Mouse (Mus musculus): Measurements from ENCODE around the gene Nfatc3. TPM values are rescaled to one million over a fixed set of nuclear protein-coding genes. Genes with fewer than 3 reads are reported as not detected.

The Nfatc3 gene
- polyA plus RNA-seq, 1 experiment from 2014 or later, result 2.5 TPM

DNA sequence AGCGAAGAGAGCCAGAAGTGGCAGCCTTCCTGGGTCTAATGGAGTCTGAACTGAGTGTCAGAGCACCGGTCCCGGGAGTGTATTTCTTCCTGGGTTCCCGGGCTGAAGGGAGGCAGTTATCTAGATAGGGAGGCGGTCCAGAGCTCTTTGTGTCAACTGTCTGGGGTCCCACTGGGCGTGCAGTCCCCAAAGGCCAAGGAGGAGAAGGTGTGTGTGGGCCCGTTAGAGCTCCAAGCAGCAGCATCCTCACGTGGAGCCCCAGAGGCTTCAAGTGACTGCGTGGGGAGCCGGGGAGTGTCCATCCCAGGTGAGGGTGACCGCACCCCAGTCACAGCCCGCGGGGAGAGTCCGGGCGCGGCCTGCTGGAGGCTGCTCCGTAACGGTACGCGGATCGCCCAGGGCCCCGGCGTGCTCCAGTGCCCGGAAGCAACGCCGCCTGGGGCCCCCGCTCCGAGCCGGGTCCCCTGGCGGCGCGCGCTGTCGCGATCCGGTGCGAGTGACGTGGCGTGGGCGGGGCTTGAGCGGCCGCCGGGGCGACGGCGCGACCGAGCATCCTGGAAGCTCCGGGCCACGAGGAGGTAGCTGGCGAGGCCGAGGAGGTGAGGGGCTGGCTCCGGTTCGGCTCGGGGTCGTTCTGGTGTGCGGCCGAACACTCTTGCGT, 109.8 kb downstream of the Nfatc3 start, which contains the start of gene Slc7a6:
Slc7a6 (plus strand) TSS at position 502 of the 661 bp plus-strand sequence.
- H3K4me2 ChIP-seq (replicated peaks; ENCODE audit: low read depth), result peak within 1 kb of the TSS; percentile 93
- ATAC-seq (ENCODE audit: low FRiP score, low TSS enrichment), result peak; percentile 86
- under 1% methylated on average over 45 of the region's 59 CpGs for WGBS
- H3K9me3 ChIP-seq (ENCODE audit: control insufficient read depth, low read length), result no peaks in the 10 kb centered on the region
- peak; percentile 87 for DNase-seq (ENCODE audit: low spot score)
- H3K9ac ChIP-seq (ENCODE audit: low read length), result peak within 1 kb of the TSS; percentile 76
- peaks cover 4% of the 10 kb centered on the region; the same call in 1 of the 2 replicates for H3K36me3 ChIP-seq (ENCODE audit: control insufficient read depth, insufficient read depth, low read length)
- H3K27ac ChIP-seq (replicated peaks), result peak within 1 kb of the TSS; percentile 77
- no peaks in the 10 kb centered on the region for H3K27me3 ChIP-seq (ENCODE audit: control insufficient read depth, insufficient read depth, low read length)
- H3K4me1 ChIP-seq (replicated peaks; ENCODE audit: control insufficient read depth, insufficient read depth), result 0 out of 2 replicates have a peak, but pooled peaks cover 2% of the 10 kb centered on the region
- TF ChIP-seq CTCF (IDR thresholded peaks at IDR 0.05; ENCODE audit: low read depth) (peak; percentile 17; the same call in 1 of the 2 replicates), EP300 (optimal IDR thresholded peaks at IDR 0.05) (no peak)
- peak within 1 kb of the TSS; percentile 75 for H3K4me3 ChIP-seq (ENCODE audit: low read depth, low read length)

DNA sequence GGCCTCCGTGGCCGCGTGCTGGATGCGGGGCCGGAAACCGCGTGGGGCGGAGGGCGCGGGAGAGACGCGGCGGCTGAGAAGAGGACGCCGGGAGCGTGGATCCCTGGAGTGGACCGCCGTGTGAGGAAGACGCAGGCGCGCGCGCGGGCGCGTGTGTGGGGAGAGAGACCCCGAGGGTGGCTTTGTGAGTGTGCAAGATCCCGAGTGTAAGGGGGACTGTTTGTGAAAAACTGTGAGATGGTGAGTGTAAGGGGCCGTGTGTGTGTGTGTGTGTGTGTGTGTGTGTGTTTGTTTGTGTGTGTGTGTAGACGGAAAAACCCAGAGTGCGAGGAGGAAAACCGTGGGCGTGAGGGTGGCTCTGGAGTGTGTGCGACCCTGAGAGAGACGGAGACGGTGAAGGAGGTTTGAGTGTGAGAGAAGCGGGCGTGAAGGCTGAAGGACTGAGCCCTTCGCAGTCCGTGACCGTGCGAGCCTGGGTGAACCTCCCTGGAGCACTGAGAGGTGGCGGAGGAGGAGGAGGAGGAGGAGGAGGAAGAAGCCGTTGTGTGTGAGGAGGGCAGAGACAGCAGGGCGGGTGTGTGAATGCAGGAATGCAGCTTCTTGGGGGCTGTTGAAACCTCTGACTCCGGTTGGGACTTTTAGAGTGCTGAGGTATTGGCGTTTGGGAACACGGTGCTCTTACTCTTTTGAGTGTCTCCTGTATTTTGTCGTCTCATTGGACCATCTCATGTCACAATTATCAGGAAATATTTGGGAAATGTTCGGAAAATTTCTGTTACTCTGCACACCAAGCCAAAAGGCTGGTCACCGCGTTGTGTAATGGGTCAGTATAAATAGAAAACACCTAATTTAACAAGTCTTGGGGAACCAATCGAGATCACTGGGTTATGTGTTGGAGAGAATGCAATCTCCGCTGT, 110.6 kb downstream of the Nfatc3 start:
- H3K4me1 ChIP-seq (replicated peaks; ENCODE audit: control insufficient read depth, insufficient read depth), result 0 out of 2 replicates have a peak, but pooled peaks cover 2% of the 10 kb centered on the region
- H3K9ac ChIP-seq (ENCODE audit: low read length), result peak overlapping the region; percentile 76
- peak; percentile 55 for DNase-seq (ENCODE audit: low spot score)
- H3K36me3 ChIP-seq (ENCODE audit: control insufficient read depth, insufficient read depth, low read length), result no peaks in the 10 kb centered on the region
- H3K27me3 ChIP-seq (ENCODE audit: control insufficient read depth, insufficient read depth, low read length), result no peaks in the 10 kb centered on the region
- H3K27ac ChIP-seq (replicated peaks), result peak overlapping the region; percentile 77
- H3K4me3 ChIP-seq (ENCODE audit: low read depth, low read length), result peak overlapping the region; percentile 75
- 2% methylated on average over 54 of the region's 54 CpGs for WGBS
- no peak for TF ChIP-seq CTCF (IDR thresholded peaks at IDR 0.05; ENCODE audit: low read depth)
- no peak for TF ChIP-seq EP300 (optimal IDR thresholded peaks at IDR 0.05)
- peak overlapping the region; percentile 93 for H3K4me2 ChIP-seq (replicated peaks; ENCODE audit: low read depth)
- H3K9me3 ChIP-seq (ENCODE audit: control insufficient read depth, low read length), result no peaks in the 10 kb centered on the region
- ATAC-seq (ENCODE audit: low FRiP score, low TSS enrichment), result peak; percentile 43

DNA sequence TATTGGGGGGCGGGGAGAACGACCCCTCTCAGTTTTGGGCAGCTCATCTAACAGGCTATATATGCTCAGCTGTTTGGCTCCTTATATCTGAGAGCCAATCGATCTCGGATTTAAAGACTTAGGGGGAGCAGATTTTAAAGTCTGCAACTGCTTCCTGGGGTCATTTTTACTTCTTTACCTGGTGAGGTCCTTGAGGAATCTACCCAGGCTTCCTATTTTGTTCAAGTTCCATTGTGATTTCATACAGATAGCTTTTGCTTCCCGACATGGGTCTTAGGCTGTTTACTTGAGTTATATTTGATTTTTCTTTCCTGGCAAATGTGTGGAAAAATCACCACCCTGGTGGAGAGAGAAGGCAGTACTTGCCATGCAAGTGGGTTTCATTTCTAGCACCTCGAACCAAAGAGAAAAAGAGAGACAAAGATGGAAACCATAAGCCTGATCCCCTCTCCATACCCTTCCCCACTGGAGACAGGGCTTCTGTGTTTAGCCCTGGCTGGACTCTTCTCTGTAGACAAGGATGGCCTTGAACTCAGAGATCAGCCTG, 111.4 kb downstream of the Nfatc3 start:
- ATAC-seq (ENCODE audit: low FRiP score, low TSS enrichment) (no peak), DNase-seq (ENCODE audit: low spot score) (no peak)
- peak overlapping the region; percentile 93 for H3K4me2 ChIP-seq (replicated peaks; ENCODE audit: low read depth)
- H3K27ac ChIP-seq (replicated peaks), result no peak overlapping the region
- H3K4me1 ChIP-seq (replicated peaks; ENCODE audit: control insufficient read depth, insufficient read depth), result 0 out of 2 replicates have a peak, but pooled peaks cover 2% of the 10 kb centered on the region
- 16% methylated on average over 6 of the region's 6 CpGs for WGBS
- H3K9me3 ChIP-seq (ENCODE audit: control insufficient read depth, low read length), result no peaks in the 10 kb centered on the region
- TF ChIP-seq EP300 (optimal IDR thresholded peaks at IDR 0.05), result no peak
- TF ChIP-seq CTCF (IDR thresholded peaks at IDR 0.05; ENCODE audit: low read depth), result peak; percentile 45
- H3K9ac ChIP-seq (ENCODE audit: low read length), result peak overlapping the region; percentile 76; the same call in 1 of the 2 replicates
- no peaks in the 10 kb centered on the region for H3K27me3 ChIP-seq (ENCODE audit: control insufficient read depth, insufficient read depth, low read length)
- peak overlapping the region; percentile 75 for H3K4me3 ChIP-seq (ENCODE audit: low read depth, low read length)
- no peaks in the 10 kb centered on the region for H3K36me3 ChIP-seq (ENCODE audit: control insufficient read depth, insufficient read depth, low read length)

DNA sequence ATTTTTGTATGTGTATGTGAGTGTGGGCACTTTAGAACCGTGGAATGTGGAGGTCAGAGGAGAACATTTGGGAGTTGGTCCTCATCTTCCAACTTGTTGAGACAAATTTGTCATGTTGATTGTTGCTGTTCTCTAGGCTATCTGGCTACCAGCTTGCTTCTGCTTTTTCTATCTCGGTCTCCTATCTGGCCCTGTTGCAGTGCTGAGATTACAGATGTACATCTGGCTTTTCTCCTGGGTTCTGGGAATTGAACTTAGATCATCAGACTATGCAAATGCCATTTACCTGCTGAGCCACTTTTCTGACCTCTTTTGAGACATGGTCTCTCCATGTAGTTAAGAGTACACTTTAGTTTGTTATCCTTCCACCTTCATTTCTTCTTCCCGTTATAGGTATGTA, 114.9 kb downstream of the Nfatc3 start:
- Histone ChIP-seq H3K4me3 (ENCODE audit: low read depth, low read length) (no peak overlapping the region), H3K27me3 (ENCODE audit: control insufficient read depth, insufficient read depth, low read length) (no peaks in the 10 kb centered on the region), H3K27ac (replicated peaks) (no peak overlapping the region), H3K36me3 (ENCODE audit: control insufficient read depth, insufficient read depth, low read length) (no peaks in the 10 kb centered on the region), H3K9me3 (ENCODE audit: control insufficient read depth, low read length) (no peaks in the 10 kb centered on the region), H3K4me1 (replicated peaks; ENCODE audit: control insufficient read depth, insufficient read depth) (0 out of 2 replicates have a peak, but pooled peaks cover 2% of the 10 kb centered on the region), H3K4me2 (replicated peaks; ENCODE audit: low read depth) (no peak overlapping the region), H3K9ac (ENCODE audit: low read length) (no peak overlapping the region)
- DNase-seq (ENCODE audit: low spot score) (no peak), ATAC-seq (ENCODE audit: low FRiP score, low TSS enrichment) (no peak)
- TF ChIP-seq CTCF (IDR thresholded peaks at IDR 0.05; ENCODE audit: low read depth), result no peak
- no peak for TF ChIP-seq EP300 (optimal IDR thresholded peaks at IDR 0.05)
- 85% methylated on average over 3 of the region's 3 CpGs for WGBS

DNA sequence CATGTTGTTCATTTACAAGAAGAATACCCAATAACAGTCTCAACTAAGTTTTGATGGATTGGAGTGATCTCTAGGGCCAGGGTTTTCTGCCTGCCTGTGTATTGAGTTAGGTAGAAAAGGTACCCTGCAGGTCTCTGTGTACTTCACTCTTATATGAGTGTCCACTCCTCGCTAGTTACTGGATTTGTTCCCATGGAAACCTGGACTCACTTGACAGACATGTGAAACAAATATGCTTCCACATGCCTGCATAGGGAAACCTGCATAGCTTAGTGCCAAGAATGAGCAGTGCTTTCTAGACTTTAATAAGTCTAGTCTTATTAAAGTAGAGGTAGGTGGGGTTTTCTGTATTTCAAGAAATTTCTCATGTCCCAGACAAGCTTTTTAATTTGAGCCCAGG, 118.3 kb downstream of the Nfatc3 start:
- Histone ChIP-seq H3K9me3 (ENCODE audit: control insufficient read depth, low read length) (no peaks in the 10 kb centered on the region), H3K36me3 (ENCODE audit: control insufficient read depth, insufficient read depth, low read length) (no peaks in the 10 kb centered on the region), H3K27ac (replicated peaks) (no peak overlapping the region), H3K27me3 (ENCODE audit: control insufficient read depth, insufficient read depth, low read length) (no peaks in the 10 kb centered on the region), H3K4me3 (ENCODE audit: low read depth, low read length) (no peak overlapping the region), H3K9ac (ENCODE audit: low read length) (no peak overlapping the region), H3K4me2 (replicated peaks; ENCODE audit: low read depth) (no peak overlapping the region), H3K4me1 (replicated peaks; ENCODE audit: control insufficient read depth, insufficient read depth) (no peaks in the 10 kb centered on the region)
- ATAC-seq (ENCODE audit: low FRiP score, low TSS enrichment) (no peak), DNase-seq (ENCODE audit: low spot score) (no peak)
- TF ChIP-seq CTCF (IDR thresholded peaks at IDR 0.05; ENCODE audit: low read depth) (no peak), EP300 (optimal IDR thresholded peaks at IDR 0.05) (no peak)
- 22% methylated on average over 1 of the region's 1 CpGs for WGBS

Data from stomach, postnatal 0 days (tissue).